Mouse (Mus musculus): ENCODE results near the gene Gm10563. TPM values are rescaled to one million over a fixed set of nuclear protein-coding genes. Genes with fewer than 3 reads are reported as not detected.

Gm10563 gene
- polyA plus RNA-seq, 1 experiment from 2014 or later, result not detected

DNA sequence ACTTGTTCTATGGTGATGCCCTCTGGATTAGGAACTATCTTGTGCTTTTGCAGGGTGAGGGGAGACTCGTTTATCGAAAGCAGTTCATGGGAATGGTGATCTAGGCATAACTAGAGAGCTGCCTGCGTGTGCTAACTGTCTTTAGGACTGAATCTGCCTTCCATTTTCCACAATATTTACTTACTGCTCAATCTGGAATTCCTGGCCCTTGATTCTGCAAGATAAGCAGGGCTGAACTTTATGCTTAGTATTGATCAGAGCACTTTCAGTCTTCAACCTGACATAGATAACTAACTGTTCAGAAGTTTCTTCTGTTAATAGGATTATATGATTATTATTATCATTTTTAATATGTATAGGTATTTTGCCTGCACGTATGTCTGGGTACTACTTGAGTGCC, 40.1 kb downstream of the Gm10563 start:
- Histone ChIP-seq H3K4me1 (ENCODE audit: control insufficient read depth, insufficient read depth, low read length) (peaks cover 11% of the 10 kb centered on the region), H3K9ac (ENCODE audit: low read depth, low read length) (no peak overlapping the region)
- 93% methylated on average over 4 of the region's 4 CpGs for WGBS

DNA sequence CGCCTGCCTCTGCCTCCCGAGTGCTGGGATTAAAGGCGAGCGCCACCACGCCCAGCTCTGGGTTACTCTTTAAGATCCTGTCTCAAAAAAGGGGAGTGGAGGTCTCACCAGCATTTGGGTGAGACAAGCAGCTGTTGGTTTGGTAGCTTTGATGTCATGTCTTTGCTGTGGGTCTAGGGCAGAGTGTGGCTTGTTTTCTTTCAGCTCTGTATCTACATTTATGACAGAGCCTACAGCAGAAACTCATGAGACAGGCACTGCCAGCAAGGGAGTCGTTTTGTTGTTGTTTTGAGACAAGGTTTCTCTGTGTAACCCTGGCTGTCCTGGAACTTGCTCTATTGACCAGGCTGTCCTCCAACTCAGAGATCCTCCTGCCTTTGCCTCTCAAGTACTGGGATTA, 41.4 kb downstream of the Gm10563 start:
- DNase-seq (ENCODE audit: low spot score), result no peak
- ATAC-seq (ENCODE audit: low read depth), result no peak
- no peak overlapping the region for H3K9ac ChIP-seq (ENCODE audit: low read depth, low read length)
- no peak overlapping the region for H3K4me2 ChIP-seq (ENCODE audit: low read depth, low read length)
- peaks cover 26% of the 10 kb centered on the region; the same call in 1 of the 2 replicates for H3K36me3 ChIP-seq (ENCODE audit: control insufficient read depth, insufficient read depth, low read length)
- no peaks in the 10 kb centered on the region for H3K9me3 ChIP-seq (ENCODE audit: control insufficient read depth, low read length)
- H3K27ac ChIP-seq (replicated peaks; ENCODE audit: low read depth, low read length), result no peak overlapping the region
- 97% methylated on average over 6 of the region's 6 CpGs for WGBS
- H3K4me1 ChIP-seq (ENCODE audit: control insufficient read depth, insufficient read depth, low read length), result peaks cover 11% of the 10 kb centered on the region
- H3K27me3 ChIP-seq (replicated peaks; ENCODE audit: control insufficient read depth, insufficient read depth, low read length), result no peaks in the 10 kb centered on the region
- H3K4me3 ChIP-seq (ENCODE audit: low read depth, low read length), result no peak overlapping the region

More for the DNA sequence above, 40.1 kb downstream of the Gm10563 start:
- DNase-seq (ENCODE audit: low spot score), result no peak
- no peak overlapping the region for H3K27ac ChIP-seq (replicated peaks; ENCODE audit: low read depth, low read length)
- H3K36me3 ChIP-seq (ENCODE audit: control insufficient read depth, insufficient read depth, low read length), result peaks cover 31% of the 10 kb centered on the region
- ATAC-seq (ENCODE audit: low read depth), result no peak
- H3K4me3 ChIP-seq (ENCODE audit: low read depth, low read length), result no peak overlapping the region
- no peaks in the 10 kb centered on the region for H3K27me3 ChIP-seq (replicated peaks; ENCODE audit: control insufficient read depth, insufficient read depth, low read length)
- H3K9me3 ChIP-seq (ENCODE audit: control insufficient read depth, low read length), result no peaks in the 10 kb centered on the region
- H3K4me2 ChIP-seq (ENCODE audit: low read depth, low read length), result no peak overlapping the region

DNA sequence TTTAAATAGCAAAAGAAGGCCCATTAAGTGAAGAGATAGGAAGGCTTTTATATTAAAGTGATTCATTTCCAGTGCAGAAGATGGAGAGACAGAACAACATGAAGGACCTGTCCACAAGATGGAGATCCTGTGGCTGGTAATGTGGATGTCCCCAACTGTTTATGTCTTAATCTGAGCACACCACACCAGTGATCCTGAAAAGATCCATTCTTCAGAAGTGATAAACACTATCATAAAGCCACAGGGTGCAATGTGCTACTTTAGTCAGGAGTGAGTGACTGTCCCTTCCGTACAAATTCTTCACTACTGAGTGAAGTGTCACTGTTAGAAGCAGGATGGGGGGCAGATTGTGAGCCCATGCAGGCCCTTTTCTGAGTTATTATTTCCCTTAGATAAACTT, 42.5 kb downstream of the Gm10563 start:
- 93% methylated on average over 1 of the region's 1 CpGs for WGBS
- DNase-seq (ENCODE audit: low spot score) (no peak), ATAC-seq (ENCODE audit: low read depth) (no peak)
- H3K4me2 ChIP-seq (ENCODE audit: low read depth, low read length), result peak overlapping the region; percentile 72
- H3K4me3 ChIP-seq (ENCODE audit: low read depth, low read length), result peak overlapping the region; percentile 91
- H3K9me3 ChIP-seq (ENCODE audit: control insufficient read depth, low read length), result no peaks in the 10 kb centered on the region
- peak overlapping the region; percentile 95; the same call in 1 of the 2 replicates for H3K9ac ChIP-seq (ENCODE audit: low read depth, low read length)
- no peaks in the 10 kb centered on the region for H3K27me3 ChIP-seq (replicated peaks; ENCODE audit: control insufficient read depth, insufficient read depth, low read length)
- no peak overlapping the region for H3K27ac ChIP-seq (replicated peaks; ENCODE audit: low read depth, low read length)
- H3K36me3 ChIP-seq (ENCODE audit: control insufficient read depth, insufficient read depth, low read length), result peaks cover 26% of the 10 kb centered on the region; the same call in 1 of the 2 replicates
- H3K4me1 ChIP-seq (ENCODE audit: control insufficient read depth, insufficient read depth, low read length), result peaks cover 11% of the 10 kb centered on the region

- H3K27me3 ChIP-seq (replicated peaks; ENCODE audit: control insufficient read depth, insufficient read depth, low read length), result no peaks in the 10 kb centered on the region
- peak overlapping the region; percentile 99 for H3K27ac ChIP-seq (replicated peaks; ENCODE audit: low read depth, low read length)
- H3K36me3 ChIP-seq (ENCODE audit: control insufficient read depth, insufficient read depth, low read length), result peaks cover 26% of the 10 kb centered on the region; the same call in 1 of the 2 replicates
- peak; percentile 42 for DNase-seq (ENCODE audit: low spot score)
- H3K9me3 ChIP-seq (ENCODE audit: control insufficient read depth, low read length), result no peaks in the 10 kb centered on the region
- 1% methylated on average over 10 of the region's 31 CpGs for WGBS
- H3K4me1 ChIP-seq (ENCODE audit: control insufficient read depth, insufficient read depth, low read length), result peaks cover 11% of the 10 kb centered on the region
- peak overlapping the region; percentile 91 for H3K4me3 ChIP-seq (ENCODE audit: low read depth, low read length)
- peak; percentile 23; the same call in 1 of the 2 replicates for ATAC-seq (ENCODE audit: low read depth)
- peak overlapping the region; percentile 72 for H3K4me2 ChIP-seq (ENCODE audit: low read depth, low read length)
- peak overlapping the region; percentile 95 for H3K9ac ChIP-seq (ENCODE audit: low read depth, low read length)
These were observed 43.2 kb downstream of the Gm10563 start for GRCm38 (mm10) chr4:155601997-155602456.

GRCm38 (mm10) chr4:155601091-155601996, 43.9 kb downstream of the Gm10563 start, which contains the start of gene Slc35e2:
Gene Slc35e2, plus strand, starts transcription at chr4:155601416.
- H3K4me3 ChIP-seq (ENCODE audit: low read depth, low read length), result peak within 1 kb of the TSS; percentile 91
- peak within 1 kb of the TSS; percentile 95 for H3K9ac ChIP-seq (ENCODE audit: low read depth, low read length)
- H3K4me2 ChIP-seq (ENCODE audit: low read depth, low read length), result peak within 1 kb of the TSS; percentile 72
- no peaks in the 10 kb centered on the region for H3K27me3 ChIP-seq (replicated peaks; ENCODE audit: control insufficient read depth, insufficient read depth, low read length)
- WGBS, result under 1% methylated on average over 51 of the region's 65 CpGs
- H3K4me1 ChIP-seq (ENCODE audit: control insufficient read depth, insufficient read depth, low read length), result peaks cover 11% of the 10 kb centered on the region
- peak; percentile 96 for DNase-seq (ENCODE audit: low spot score)
- H3K36me3 ChIP-seq (ENCODE audit: control insufficient read depth, insufficient read depth, low read length), result peaks cover 22% of the 10 kb centered on the region; the same call in 1 of the 2 replicates
- ATAC-seq (ENCODE audit: low read depth), result peak; percentile 95
- H3K9me3 ChIP-seq (ENCODE audit: control insufficient read depth, low read length), result no peaks in the 10 kb centered on the region
- peak within 1 kb of the TSS; percentile 99 for H3K27ac ChIP-seq (replicated peaks; ENCODE audit: low read depth, low read length)

DNA sequence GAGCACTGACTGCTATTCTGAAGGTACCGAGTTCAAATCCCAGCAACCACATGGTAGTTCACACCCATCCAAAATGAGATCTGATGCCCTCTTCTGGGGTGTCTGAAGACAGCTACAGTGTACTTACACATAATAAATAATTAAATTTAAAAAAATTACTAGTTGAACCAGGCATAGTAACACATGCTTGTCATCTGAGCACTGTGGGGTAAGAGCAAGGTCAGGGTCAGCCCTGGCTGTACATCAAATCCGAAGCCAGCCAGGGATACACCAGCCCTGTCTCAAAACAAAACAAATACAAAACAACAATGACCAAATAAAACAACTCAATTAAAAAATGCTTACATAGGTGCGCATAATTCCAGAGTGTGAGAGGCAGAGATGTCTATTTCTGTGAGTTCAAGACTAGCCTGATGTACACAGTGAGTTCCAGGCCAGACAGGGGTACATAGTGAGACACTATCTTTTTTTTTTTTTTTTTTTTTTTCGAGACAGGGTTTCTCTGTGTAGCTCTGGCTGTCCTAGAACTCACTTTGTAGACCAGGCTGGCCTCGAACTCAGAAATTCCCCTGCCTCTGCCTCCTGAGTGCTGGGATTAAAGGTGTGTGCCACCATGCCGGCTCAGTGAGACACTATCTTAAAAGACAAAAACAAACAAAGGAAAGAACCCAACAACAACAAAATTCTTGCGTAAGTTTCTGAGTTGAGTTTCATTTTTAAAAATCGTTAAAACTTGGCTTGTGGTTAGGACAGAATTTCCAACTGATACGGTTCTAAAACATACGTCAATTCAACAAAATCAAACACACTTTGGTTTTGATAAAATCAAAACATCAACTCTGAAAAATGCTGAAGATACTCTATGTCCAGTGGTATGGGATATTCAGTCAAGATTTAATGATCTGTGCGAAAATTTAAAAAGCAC, 45.0 kb downstream of the Gm10563 start:
- peaks cover 14% of the 10 kb centered on the region; the same call in 1 of the 2 replicates for H3K36me3 ChIP-seq (ENCODE audit: control insufficient read depth, insufficient read depth, low read length)

GRCm38 (mm10) chr4:155598536-155598935, 46.7 kb downstream of the Gm10563 start:
- H3K9me3 ChIP-seq (ENCODE audit: control insufficient read depth, low read length), result no peaks in the 10 kb centered on the region
- no peak overlapping the region for H3K27ac ChIP-seq (replicated peaks; ENCODE audit: low read depth, low read length)
- H3K4me1 ChIP-seq (ENCODE audit: control insufficient read depth, insufficient read depth, low read length), result peaks cover 11% of the 10 kb centered on the region
- H3K36me3 ChIP-seq (ENCODE audit: control insufficient read depth, insufficient read depth, low read length), result peaks cover 8% of the 10 kb centered on the region; the same call in 1 of the 2 replicates
- no peak overlapping the region for H3K9ac ChIP-seq (ENCODE audit: low read depth, low read length)
- H3K27me3 ChIP-seq (replicated peaks; ENCODE audit: control insufficient read depth, insufficient read depth, low read length), result no peaks in the 10 kb centered on the region
- ATAC-seq (ENCODE audit: low read depth) (no peak), DNase-seq (ENCODE audit: low spot score) (no peak)
- WGBS, result 23% methylated on average over 19 of the region's 20 CpGs
- no peak overlapping the region for H3K4me3 ChIP-seq (ENCODE audit: low read depth, low read length)
- H3K4me2 ChIP-seq (ENCODE audit: low read depth, low read length), result no peak overlapping the region

More for the DNA sequence above, 45.0 kb downstream of the Gm10563 start:
- Histone ChIP-seq H3K4me3 (ENCODE audit: low read depth, low read length) (peak overlapping the region; percentile 91), H3K4me1 (ENCODE audit: control insufficient read depth, insufficient read depth, low read length) (peaks cover 11% of the 10 kb centered on the region), H3K27ac (replicated peaks; ENCODE audit: low read depth, low read length) (peak overlapping the region; percentile 99; the same call in 1 of the 2 replicates), H3K4me2 (ENCODE audit: low read depth, low read length) (peak overlapping the region; percentile 72), H3K27me3 (replicated peaks; ENCODE audit: control insufficient read depth, insufficient read depth, low read length) (no peaks in the 10 kb centered on the region), H3K9ac (ENCODE audit: low read depth, low read length) (peak overlapping the region; percentile 95), H3K9me3 (ENCODE audit: control insufficient read depth, low read length) (no peaks in the 10 kb centered on the region)
- no peak for DNase-seq (ENCODE audit: low spot score)
- 80% methylated on average over 11 of the region's 11 CpGs for WGBS
- no peak for ATAC-seq (ENCODE audit: low read depth)

- H3K27me3 ChIP-seq (replicated peaks; ENCODE audit: control insufficient read depth, insufficient read depth, low read length), result no peaks in the 10 kb centered on the region
- DNase-seq (ENCODE audit: low spot score) (no peak), ATAC-seq (ENCODE audit: low read depth) (no peak)
- no peak overlapping the region for H3K4me2 ChIP-seq (ENCODE audit: low read depth, low read length)
- H3K9ac ChIP-seq (ENCODE audit: low read depth, low read length), result no peak overlapping the region
- H3K4me1 ChIP-seq (ENCODE audit: control insufficient read depth, insufficient read depth, low read length), result 0 out of 2 replicates have a peak, but pooled peaks cover 4% of the 10 kb centered on the region
- H3K27ac ChIP-seq (replicated peaks; ENCODE audit: low read depth, low read length), result no peak overlapping the region
- 83% methylated on average over 5 of the region's 5 CpGs for WGBS
- H3K9me3 ChIP-seq (ENCODE audit: control insufficient read depth, low read length), result no peaks in the 10 kb centered on the region
- H3K36me3 ChIP-seq (ENCODE audit: control insufficient read depth, insufficient read depth, low read length), result no peaks in the 10 kb centered on the region
- H3K4me3 ChIP-seq (ENCODE audit: low read depth, low read length), result no peak overlapping the region
These were observed 48.6 kb downstream of the Gm10563 start for GRCm38 (mm10) chr4:155596606-155597005.
